Mouse (Mus musculus) embryonic facial prominence, embryonic 11.5 days (tissue): ENCODE results near the gene Ubqln4. TPM values are rescaled to one million over a fixed set of nuclear protein-coding genes. Genes with fewer than 3 reads are reported as not detected.

Experiments
- ATAC-seq: fragments of 200-750 bp; cut with Nextera tagmentation; replicated peaks from 2 replicates; pipeline ENCODE4 v1.8.0; 2017; ENCODE audit warnings: low read depth; ENCODE audit not compliant: insufficient number of reproducible peaks, low FRiP score, low TSS enrichment
- DNase-seq: peaks from one replicate; pipeline ENCODE4 v3.0.0-alpha.2; 2015; ENCODE audit warnings: low spot score
- H3K27ac ChIP-seq: fragments of 300-500 bp; sonication (generic); replicated peaks from 2 replicates; pipeline ENCODE4 v1.5.1; 2014; ENCODE audit warnings: mild to moderate bottlenecking, low read depth, low read length, control low read depth
- H3K27me3 ChIP-seq: fragments of 300-500 bp; sonication (generic); 2 replicates; pipeline ENCODE4 v1.6.1; 2014; ENCODE audit warnings: mild to moderate bottlenecking, low read length, moderate library complexity, mixed read lengths; ENCODE audit not compliant: control insufficient read depth, insufficient read depth
- H3K36me3 ChIP-seq: fragments of 300-500 bp; sonication (generic); replicated peaks from 2 replicates; pipeline ENCODE4 v1.6.1; 2014; ENCODE audit warnings: low read depth, mild to moderate bottlenecking, low read length, moderate library complexity, mixed read lengths; ENCODE audit not compliant: control insufficient read depth, insufficient read depth
- H3K4me1 ChIP-seq: fragments of 300-500 bp; sonication (generic); 2 replicates; pipeline ENCODE4 v1.6.1; 2014; ENCODE audit warnings: low read length, mixed read lengths; ENCODE audit not compliant: control insufficient read depth, insufficient read depth
- H3K4me2 ChIP-seq: fragments of 300-500 bp; sonication (generic); 2 replicates; pipeline ENCODE4 v1.6.1; 2014; ENCODE audit warnings: low read depth, mild to moderate bottlenecking, control low read depth, low read length, moderate library complexity
- H3K4me3 ChIP-seq: fragments of 300-500 bp; sonication (generic); 2 replicates; pipeline ENCODE4 v1.5.1; 2014; ENCODE audit warnings: low read depth, low read length, control low read depth
- H3K9ac ChIP-seq: fragments of 300-500 bp; sonication (generic); replicated peaks from 2 replicates; pipeline ENCODE4 v1.6.1; 2014; ENCODE audit warnings: mild to moderate bottlenecking, control low read depth, low read length
- H3K9me3 ChIP-seq: fragments of 300-500 bp; sonication (generic); replicated peaks from 2 replicates; pipeline ENCODE4 v1.6.1; 2016; ENCODE audit warnings: mild to moderate bottlenecking, low read length, inconsistent platforms, mixed read lengths; ENCODE audit not compliant: control insufficient read depth
- WGBS: fragments of 180-500 bp; shearing (Covaris S2); extraction: QIAGEN DNeasy Blood & Tissue Kit; methylation state at CpG from one replicate; pipeline ENCODE4 v1.1.7; 2014; 5-methylcytosine and 5-hydroxymethylcytosine counted together
- polyA plus RNA-seq: library from polyadenylated mRNA; unstranded; fragments of >200 nt; fragmentation: Nextera tagmentation; extraction: Ambion mirVana; gene quantifications from 2 replicates; pipeline ENCODE4 v1.2.1, GENCODE M21; 2014

Ubqln4 gene
- polyA plus RNA-seq, 1 experiment from 2014 or later = 62.1 TPM

DNA sequence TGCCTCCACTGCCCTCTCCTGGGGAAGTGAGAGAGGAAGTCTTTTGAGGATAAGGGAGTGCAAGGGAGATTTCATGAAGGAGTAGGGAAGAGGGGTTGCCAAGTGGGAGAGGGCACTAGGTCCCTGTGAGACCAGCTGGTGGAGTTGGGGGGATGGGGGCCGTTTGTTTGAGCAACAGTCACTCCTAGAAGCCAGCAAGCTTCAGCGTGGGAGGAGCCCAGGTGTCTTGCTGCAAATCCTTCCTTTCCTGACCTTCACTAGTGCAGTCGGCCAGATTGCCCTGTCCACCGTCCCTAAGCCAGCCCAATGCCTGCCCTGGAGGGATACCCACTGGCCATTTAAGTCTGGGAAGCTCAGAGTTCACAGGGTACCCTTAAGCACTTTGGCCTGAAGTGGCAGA is 42.0 kb upstream of the Ubqln4 start:
- H3K4me1 ChIP-seq = peaks cover 9% of the 10 kb centered on the region
- ATAC-seq = no peak
- no peak overlapping the region for H3K4me3 ChIP-seq
- no peaks in the 10 kb centered on the region for H3K36me3 ChIP-seq
- DNase-seq = no peak
- no peak overlapping the region for H3K4me2 ChIP-seq
- no peak overlapping the region; the same call in 1 of the 2 replicates for H3K27ac ChIP-seq
- H3K9me3 ChIP-seq = no peaks in the 10 kb centered on the region
- H3K27me3 ChIP-seq = no peaks in the 10 kb centered on the region
- no peak overlapping the region for H3K9ac ChIP-seq
- 48% methylated on average over 4 of the region's 4 CpGs for WGBS

DNA sequence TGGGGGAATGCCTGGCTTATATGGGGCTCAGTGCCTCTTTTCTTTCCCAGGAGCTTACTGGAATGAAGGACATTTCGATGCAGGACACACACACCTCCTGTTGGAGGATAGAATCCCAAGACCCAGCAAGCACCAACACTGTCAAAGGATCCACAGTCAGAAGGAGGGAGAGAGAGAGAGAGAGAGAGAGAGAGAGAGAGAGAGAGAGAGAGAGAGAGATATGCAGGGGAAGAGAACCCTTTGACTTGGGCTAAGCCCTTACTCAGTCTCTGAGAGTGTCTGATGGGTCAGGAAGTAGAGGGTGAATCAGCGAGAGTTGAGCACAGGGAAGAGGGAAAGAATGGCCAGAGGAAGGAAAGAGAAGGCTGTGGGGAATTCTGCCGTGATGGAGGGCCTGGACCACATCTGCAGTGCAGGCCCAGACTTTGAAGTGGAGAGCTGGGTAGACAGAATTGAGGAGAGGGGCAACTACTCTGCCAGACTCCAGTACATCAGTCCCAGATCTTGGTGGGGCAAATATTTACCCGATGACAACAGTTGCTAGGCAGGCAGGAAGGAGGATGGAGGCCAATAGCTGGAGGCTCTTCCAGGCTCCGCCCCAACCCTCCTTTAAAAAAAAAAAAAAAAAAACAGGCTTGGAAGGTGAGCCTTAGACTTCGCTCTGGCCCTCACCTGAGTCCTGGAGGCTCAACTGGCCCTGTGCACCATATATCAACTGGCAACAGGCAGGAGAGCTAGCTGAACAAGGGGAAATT is 41.2 kb upstream of the Ubqln4 start:
- ATAC-seq = no peak
- Histone ChIP-seq H3K27ac (no peak overlapping the region; the same call in 1 of the 2 replicates), H3K36me3 (no peaks in the 10 kb centered on the region), H3K4me2 (no peak overlapping the region), H3K9ac (peak overlapping the region; percentile 43), H3K9me3 (no peaks in the 10 kb centered on the region), H3K4me3 (no peak overlapping the region), H3K27me3 (no peaks in the 10 kb centered on the region), H3K4me1 (peaks cover 9% of the 10 kb centered on the region)
- DNase-seq = no peak
- WGBS = 32% methylated on average over 6 of the region's 6 CpGs

DNA sequence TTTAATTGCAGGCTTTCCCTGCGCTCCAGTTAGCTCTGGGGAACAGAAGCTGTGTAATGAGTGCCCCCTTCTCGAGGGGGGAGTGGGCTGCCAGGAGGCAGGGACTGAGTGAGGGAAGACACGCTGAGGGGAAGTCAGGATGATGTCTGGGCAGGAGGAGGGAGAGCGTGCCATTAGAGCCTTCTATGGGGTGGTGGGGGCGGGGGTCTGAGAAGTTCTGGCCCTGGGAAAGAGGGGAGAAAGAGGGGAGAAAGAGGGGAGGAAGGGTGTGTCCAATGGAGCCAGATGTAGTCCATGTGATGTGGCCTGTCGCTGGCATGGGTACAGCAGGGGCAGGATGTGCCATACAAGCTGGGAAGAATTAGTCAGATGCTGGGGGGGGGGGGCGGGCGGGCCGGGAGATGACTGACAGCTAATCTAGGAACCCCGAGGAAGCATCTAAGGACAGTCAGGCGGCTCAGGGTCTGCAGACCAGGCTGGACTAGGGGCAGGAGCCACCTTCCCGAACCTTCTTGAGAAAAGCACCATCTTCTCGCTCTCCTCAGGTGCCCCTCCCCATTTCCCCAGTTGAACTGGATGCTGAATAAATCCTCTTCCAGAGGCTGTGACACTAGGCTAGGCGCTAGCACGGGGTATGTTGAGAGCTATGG is 40.5 kb upstream of the Ubqln4 start:
- Histone ChIP-seq H3K4me3 (no peak overlapping the region), H3K4me2 (no peak overlapping the region), H3K4me1 (peaks cover 9% of the 10 kb centered on the region), H3K9ac (no peak overlapping the region; the same call in 1 of the 2 replicates), H3K27me3 (no peaks in the 10 kb centered on the region), H3K9me3 (no peaks in the 10 kb centered on the region), H3K27ac (no peak overlapping the region), H3K36me3 (no peaks in the 10 kb centered on the region)
- ATAC-seq = no peak
- 34% methylated on average over 13 of the region's 15 CpGs for WGBS
- DNase-seq = no peak

DNA sequence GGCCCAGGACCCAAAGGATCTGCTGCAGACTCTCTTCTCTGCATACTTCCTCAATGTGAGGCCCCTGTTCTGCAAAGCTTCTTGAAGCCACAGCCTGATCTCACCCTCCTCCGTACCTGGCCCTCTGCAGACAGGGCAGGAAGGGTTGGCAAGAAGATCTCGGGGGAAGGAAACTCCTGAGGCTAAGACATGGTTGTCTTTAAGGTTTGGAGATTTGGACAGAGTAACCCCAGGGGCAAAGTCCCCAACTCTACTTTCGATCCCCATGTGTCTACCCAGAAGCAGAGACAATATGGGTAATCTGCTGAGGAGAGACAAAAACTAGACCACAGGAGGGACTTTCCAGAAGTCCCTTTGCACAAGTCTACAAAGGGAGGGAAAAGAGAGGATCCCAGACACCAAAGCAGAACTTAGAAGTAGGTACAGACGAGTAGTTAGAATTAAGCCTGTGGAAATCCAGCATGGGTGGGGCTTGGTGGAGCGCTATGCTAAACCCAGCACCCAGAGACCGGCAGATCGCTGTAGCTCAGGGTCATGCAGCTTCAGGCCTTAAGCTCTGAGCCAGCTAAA is 39.9 kb upstream of the Ubqln4 start:
- H3K4me1 ChIP-seq = peaks cover 9% of the 10 kb centered on the region
- no peaks in the 10 kb centered on the region for H3K36me3 ChIP-seq
- no peak overlapping the region for H3K4me3 ChIP-seq
- no peaks in the 10 kb centered on the region for H3K9me3 ChIP-seq
- ATAC-seq (no peak), DNase-seq (no peak)
- no peak overlapping the region for H3K4me2 ChIP-seq
- WGBS = 82% methylated on average over 7 of the region's 7 CpGs
- H3K27me3 ChIP-seq = no peaks in the 10 kb centered on the region
- H3K9ac ChIP-seq = no peak overlapping the region
- H3K27ac ChIP-seq = no peak overlapping the region

DNA sequence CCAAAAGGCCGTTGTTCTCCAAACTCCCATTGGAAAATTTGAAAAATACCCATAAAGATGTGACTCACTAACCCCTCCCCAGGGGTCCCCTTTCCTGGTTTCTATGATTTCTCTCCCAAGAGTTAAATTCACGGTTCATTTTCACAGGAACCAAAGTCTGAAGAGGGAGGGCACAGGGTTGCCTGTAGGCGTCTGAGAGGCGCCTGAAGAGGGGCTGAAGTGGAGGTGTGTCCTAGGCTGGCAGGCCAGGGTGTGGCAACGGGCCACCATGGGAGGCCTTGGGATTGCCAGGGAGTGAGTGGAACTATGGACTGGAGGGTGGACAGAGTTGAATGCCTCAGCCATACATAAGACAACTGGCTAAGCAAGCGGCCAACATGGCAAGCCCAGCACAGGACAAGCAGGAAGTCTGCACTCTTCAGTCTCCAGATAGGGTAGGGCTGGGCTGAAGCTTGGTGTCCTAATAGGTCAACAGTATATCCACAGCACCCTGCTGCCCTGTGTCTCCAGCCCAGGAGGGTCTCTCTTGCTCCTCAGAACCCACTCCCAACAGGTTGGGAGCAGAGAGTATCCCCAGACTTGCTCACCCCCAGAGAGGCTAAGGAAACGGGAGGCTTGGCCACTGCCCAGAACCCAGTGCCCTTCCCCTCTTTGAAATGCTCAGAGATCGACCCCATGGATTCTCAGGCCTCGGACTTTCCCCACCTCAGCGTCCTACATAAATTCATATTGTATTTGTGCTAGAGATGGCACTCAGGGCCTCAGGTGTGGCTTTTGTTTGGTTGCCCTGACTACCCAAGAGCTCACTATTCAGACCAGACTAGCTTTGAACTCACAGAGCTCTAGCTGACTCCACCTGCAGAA is 39.1 kb upstream of the Ubqln4 start:
- no peak for DNase-seq
- Histone ChIP-seq H3K4me3 (no peak overlapping the region), H3K4me1 (peaks cover 7% of the 10 kb centered on the region), H3K27me3 (no peaks in the 10 kb centered on the region), H3K4me2 (no peak overlapping the region), H3K36me3 (no peaks in the 10 kb centered on the region), H3K9ac (no peak overlapping the region), H3K27ac (no peak overlapping the region), H3K9me3 (no peaks in the 10 kb centered on the region)
- no peak for ATAC-seq
- WGBS = 84% methylated on average over 10 of the region's 10 CpGs

DNA sequence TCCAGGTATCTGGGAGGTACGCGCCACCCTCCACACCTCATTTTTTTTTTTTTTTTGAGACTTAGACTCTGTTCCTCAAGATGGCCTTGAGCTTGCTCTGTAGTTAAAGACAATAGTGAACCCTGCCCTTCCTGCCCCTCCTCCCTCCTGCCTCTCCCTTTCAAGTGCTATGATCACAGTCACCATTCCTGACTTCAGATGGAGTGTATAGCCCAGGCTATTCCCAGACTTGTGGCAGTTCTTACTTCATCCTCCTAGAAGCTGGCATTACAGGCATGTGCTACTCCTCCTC is 38.5 kb upstream of the Ubqln4 start:
- H3K4me2 ChIP-seq = no peak overlapping the region
- no peaks in the 10 kb centered on the region for H3K9me3 ChIP-seq
- H3K4me3 ChIP-seq = no peak overlapping the region
- DNase-seq = no peak
- H3K36me3 ChIP-seq = no peaks in the 10 kb centered on the region
- no peak for ATAC-seq
- H3K9ac ChIP-seq = no peak overlapping the region
- WGBS = 96% methylated on average over 2 of the region's 2 CpGs
- H3K27me3 ChIP-seq = no peaks in the 10 kb centered on the region
- H3K27ac ChIP-seq = no peak overlapping the region
- peaks cover 6% of the 10 kb centered on the region for H3K4me1 ChIP-seq

DNA sequence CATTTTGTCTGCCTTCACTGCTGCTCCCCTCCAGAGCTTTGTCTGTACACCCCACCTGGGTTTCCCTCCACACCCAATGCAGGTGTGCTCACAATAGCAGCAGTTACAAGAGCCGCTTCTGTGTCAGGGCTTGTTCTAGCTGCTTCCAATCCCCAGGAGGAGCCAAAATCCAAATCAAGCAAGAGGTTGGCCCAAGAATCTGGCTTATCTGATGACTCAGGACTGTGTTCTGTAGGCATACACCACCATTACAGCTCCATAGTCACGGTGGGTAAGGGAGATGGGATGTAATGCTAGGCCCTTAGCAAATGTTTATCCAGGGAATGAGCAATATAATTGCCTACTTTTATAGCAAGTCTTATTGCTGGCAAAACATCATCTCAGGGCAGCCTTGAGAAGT is 37.2 kb upstream of the Ubqln4 start:
- ATAC-seq = no peak
- no peak overlapping the region for H3K27ac ChIP-seq
- DNase-seq = no peak
- WGBS = 88% methylated on average over 2 of the region's 2 CpGs
- no peaks in the 10 kb centered on the region for H3K36me3 ChIP-seq
- H3K27me3 ChIP-seq = no peaks in the 10 kb centered on the region
- peaks cover 6% of the 10 kb centered on the region for H3K4me1 ChIP-seq
- H3K4me2 ChIP-seq = no peak overlapping the region
- H3K9me3 ChIP-seq = no peaks in the 10 kb centered on the region
- H3K4me3 ChIP-seq = no peak overlapping the region
- H3K9ac ChIP-seq = no peak overlapping the region
